Mouse (Mus musculus): ENCODE measurements around the gene Bicd2. TPM values are rescaled to one million over a fixed set of nuclear protein-coding genes. Genes with fewer than 3 reads are reported as not detected.

Gene Bicd2
- polyA plus RNA-seq, 1 experiment from 2014 or later: 36.7 TPM

GRCm38 (mm10) chr13:49306771-49307310 is 34.5 kb upstream of the Bicd2 start:
- peak overlapping the region; percentile 42 for H3K4me2 ChIP-seq
- DNase-seq (no peak), ATAC-seq (ENCODE audit: insufficient read depth) (peak; percentile 12; the same call in 1 of the 2 replicates)
- H3K36me3 ChIP-seq (ENCODE audit: insufficient read depth): no peaks in the 10 kb centered on the region
- 49% methylated on average over 7 of the region's 7 CpGs for WGBS
- H3K4me1 ChIP-seq (ENCODE audit: insufficient read depth): peaks cover 11% of the 10 kb centered on the region; the same call in 1 of the 2 replicates
- H3K27me3 ChIP-seq (ENCODE audit: insufficient read depth, low read length): no peaks in the 10 kb centered on the region
- no peak overlapping the region for H3K4me3 ChIP-seq (ENCODE audit: low read depth, low read length)
- H3K27ac ChIP-seq (ENCODE audit: low read depth): peak overlapping the region; percentile 72; the same call in 1 of the 2 replicates
- no peak for TF ChIP-seq CTCF (IDR thresholded peaks at IDR 0.05; ENCODE audit: low read depth)
- no peak overlapping the region for H3K9ac ChIP-seq
- H3K9me3 ChIP-seq (ENCODE audit: low read depth, low read length): no peaks in the 10 kb centered on the region

GRCm38 (mm10) chr13:49307311-49307969 is 33.9 kb upstream of the Bicd2 start:
- H3K4me1 ChIP-seq (ENCODE audit: insufficient read depth): peaks cover 11% of the 10 kb centered on the region; the same call in 1 of the 2 replicates
- peak; percentile 29 for DNase-seq
- no peak overlapping the region for H3K4me3 ChIP-seq (ENCODE audit: low read depth, low read length)
- peak overlapping the region; percentile 20; the same call in 1 of the 2 replicates for H3K9ac ChIP-seq
- H3K4me2 ChIP-seq: peak overlapping the region; percentile 42
- H3K27ac ChIP-seq (ENCODE audit: low read depth): peak overlapping the region; percentile 72; the same call in 1 of the 2 replicates
- no peak for TF ChIP-seq CTCF (IDR thresholded peaks at IDR 0.05; ENCODE audit: low read depth)
- no peaks in the 10 kb centered on the region for H3K27me3 ChIP-seq (ENCODE audit: insufficient read depth, low read length)
- H3K9me3 ChIP-seq (ENCODE audit: low read depth, low read length): no peaks in the 10 kb centered on the region
- ATAC-seq (ENCODE audit: insufficient read depth): peak; percentile 81
- WGBS: 12% methylated on average over 10 of the region's 10 CpGs
- H3K36me3 ChIP-seq (ENCODE audit: insufficient read depth): no peaks in the 10 kb centered on the region

GRCm38 (mm10) chr13:49308206-49308605 is 33.2 kb upstream of the Bicd2 start:
- Histone ChIP-seq H3K9ac (no peak overlapping the region), H3K4me3 (ENCODE audit: low read depth, low read length) (no peak overlapping the region), H3K4me1 (ENCODE audit: insufficient read depth) (peaks cover 11% of the 10 kb centered on the region; the same call in 1 of the 2 replicates), H3K27me3 (ENCODE audit: insufficient read depth, low read length) (no peaks in the 10 kb centered on the region), H3K36me3 (ENCODE audit: insufficient read depth) (no peaks in the 10 kb centered on the region), H3K27ac (ENCODE audit: low read depth) (no peak overlapping the region), H3K4me2 (no peak overlapping the region), H3K9me3 (ENCODE audit: low read depth, low read length) (no peaks in the 10 kb centered on the region)
- TF ChIP-seq CTCF (IDR thresholded peaks at IDR 0.05; ENCODE audit: low read depth): no peak
- ATAC-seq (ENCODE audit: insufficient read depth): no peak
- no peak for DNase-seq
- WGBS: 87% methylated on average over 4 of the region's 4 CpGs

- H3K9me3 ChIP-seq (ENCODE audit: low read depth, low read length): no peaks in the 10 kb centered on the region
- 76% methylated on average over 16 of the region's 16 CpGs for WGBS
- no peak overlapping the region for H3K27ac ChIP-seq (ENCODE audit: low read depth)
- no peak overlapping the region for H3K4me2 ChIP-seq
- no peak overlapping the region for H3K4me3 ChIP-seq (ENCODE audit: low read depth, low read length)
- H3K27me3 ChIP-seq (ENCODE audit: insufficient read depth, low read length): no peaks in the 10 kb centered on the region
- no peak for TF ChIP-seq CTCF (IDR thresholded peaks at IDR 0.05; ENCODE audit: low read depth)
- ATAC-seq (ENCODE audit: insufficient read depth): no peak
- no peak overlapping the region for H3K9ac ChIP-seq
- H3K4me1 ChIP-seq (ENCODE audit: insufficient read depth): peaks cover 11% of the 10 kb centered on the region; the same call in 1 of the 2 replicates
- no peaks in the 10 kb centered on the region for H3K36me3 ChIP-seq (ENCODE audit: insufficient read depth)
- peak; percentile 26 for DNase-seq
Observed at GRCm38 (mm10) chr13:49308861-49309403, 32.5 kb upstream of the Bicd2 start.

DNA sequence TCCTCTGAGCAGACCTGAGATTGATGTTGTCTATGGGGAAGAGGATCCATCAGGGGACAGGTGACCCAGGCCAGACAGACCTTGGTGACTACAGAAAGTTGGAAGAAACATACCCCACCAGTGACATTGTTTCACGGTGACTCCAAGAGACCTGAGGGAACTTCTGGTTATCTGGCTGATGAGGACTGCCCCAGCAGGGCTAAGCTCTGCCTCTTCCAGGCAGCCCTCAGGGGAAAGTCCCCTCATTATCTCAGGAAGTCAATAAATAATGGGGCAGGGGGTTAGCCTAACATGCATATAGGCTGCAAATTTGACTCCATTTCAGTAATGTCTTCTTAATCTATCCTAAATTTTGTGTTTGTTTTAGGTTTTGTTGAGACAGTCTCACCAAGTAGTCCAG is 31.9 kb upstream of the Bicd2 start:
- Histone ChIP-seq H3K4me2 (no peak overlapping the region), H3K4me1 (ENCODE audit: insufficient read depth) (peaks cover 11% of the 10 kb centered on the region; the same call in 1 of the 2 replicates), H3K9me3 (ENCODE audit: low read depth, low read length) (no peaks in the 10 kb centered on the region), H3K36me3 (ENCODE audit: insufficient read depth) (no peaks in the 10 kb centered on the region), H3K27ac (ENCODE audit: low read depth) (no peak overlapping the region), H3K9ac (no peak overlapping the region), H3K4me3 (ENCODE audit: low read depth, low read length) (no peak overlapping the region), H3K27me3 (ENCODE audit: insufficient read depth, low read length) (no peaks in the 10 kb centered on the region)
- DNase-seq: no peak
- TF ChIP-seq CTCF (IDR thresholded peaks at IDR 0.05; ENCODE audit: low read depth): no peak
- ATAC-seq (ENCODE audit: insufficient read depth): no peak
- 92% methylated on average over 1 of the region's 1 CpGs for WGBS

- no peaks in the 10 kb centered on the region for H3K27me3 ChIP-seq (ENCODE audit: insufficient read depth, low read length)
- DNase-seq (no peak), ATAC-seq (ENCODE audit: insufficient read depth) (no peak)
- H3K4me2 ChIP-seq: no peak overlapping the region
- no peaks in the 10 kb centered on the region for H3K36me3 ChIP-seq (ENCODE audit: insufficient read depth)
- TF ChIP-seq CTCF (IDR thresholded peaks at IDR 0.05; ENCODE audit: low read depth): no peak
- 67% methylated on average over 7 of the region's 7 CpGs for WGBS
- peaks cover 10% of the 10 kb centered on the region; the same call in 1 of the 2 replicates for H3K4me1 ChIP-seq (ENCODE audit: insufficient read depth)
- H3K4me3 ChIP-seq (ENCODE audit: low read depth, low read length): no peak overlapping the region
- no peak overlapping the region for H3K27ac ChIP-seq (ENCODE audit: low read depth)
- no peaks in the 10 kb centered on the region for H3K9me3 ChIP-seq (ENCODE audit: low read depth, low read length)
- H3K9ac ChIP-seq: no peak overlapping the region
Observed at GRCm38 (mm10) chr13:49311642-49312041, 29.7 kb upstream of the Bicd2 start.

Measured in lung, embryonic 14.5 days (tissue).